Mouse (Mus musculus): Measurements from ENCODE around the gene Gripap1. TPM values are rescaled to one million over a fixed set of nuclear protein-coding genes. Genes with fewer than 3 reads are reported as not detected.
"Not testable (repeated sequence)": the region's sequence is repeated elsewhere in the genome, so short reads cannot be mapped to it uniquely, and the experiment has no call there.

The Gripap1 gene
- 56.2 and 57.2 TPM in 2 replicates for polyA plus RNA-seq (2014; fragmentation: Nextera tagmentation; extraction: Ambion mirVana)

DNA sequence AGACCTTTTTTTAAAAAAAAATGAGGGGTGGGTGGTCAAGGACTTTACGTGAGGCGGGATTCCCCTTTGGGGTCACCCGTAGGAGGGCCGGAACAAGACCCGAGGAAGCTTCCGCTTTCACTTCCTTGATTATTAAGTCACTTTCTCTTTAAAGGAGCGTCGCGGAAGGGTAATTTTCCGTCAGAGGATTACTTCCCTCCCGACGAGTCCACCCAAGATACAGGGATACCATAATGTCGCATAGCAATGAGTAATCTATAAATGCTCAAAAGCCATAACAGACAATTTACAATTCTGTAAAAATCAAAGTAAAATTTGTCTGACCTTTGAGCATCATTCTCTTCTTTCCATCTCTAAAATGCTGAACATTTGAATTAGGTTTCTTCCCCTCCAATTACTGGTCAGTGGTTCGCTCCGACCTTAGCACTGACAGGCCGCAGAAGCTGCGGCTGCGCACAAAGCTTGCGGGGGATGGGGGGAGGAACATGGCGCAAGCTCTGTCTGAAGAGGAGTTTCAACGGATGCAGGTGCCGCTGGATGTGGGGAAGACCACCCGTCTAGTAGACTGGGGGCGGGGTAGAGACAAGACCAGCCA lies at the start of gene Gripap1:
Gene Gripap1, plus strand, starts transcription at position 224 of the 595 bp plus-strand sequence.
- no peaks in the 10 kb centered on the region for H3K36me3 ChIP-seq (ENCODE audit: control insufficient read depth, insufficient read depth, low read length)
- WGBS, result 15% methylated on average over 24 of the region's 24 CpGs
- DNase-seq (ENCODE audit: low spot score) (peak; percentile 79), ATAC-seq (replicated peaks; ENCODE audit: low FRiP score) (peak; percentile 87)
- H3K9me3 ChIP-seq (ENCODE audit: control insufficient read depth, low read length), result no peaks in the 10 kb centered on the region
- H3K27me3 ChIP-seq (ENCODE audit: control insufficient read depth, insufficient read depth, low read length), result no peaks in the 10 kb centered on the region
- 0 out of 2 replicates have a peak within 1 kb of the TSS, but pooled peaks have one; percentile 18 for H3K27ac ChIP-seq (ENCODE audit: low read depth, low read length)
- peak within 1 kb of the TSS; percentile 54 for H3K9ac ChIP-seq (ENCODE audit: low read length)
- H3K4me2 ChIP-seq (ENCODE audit: low read depth, low read length, severe bottlenecking), result peak within 1 kb of the TSS; percentile 59
- no peaks in the 10 kb centered on the region; the same call in 1 of the 2 replicates for H3K4me1 ChIP-seq (replicated peaks; ENCODE audit: control insufficient read depth, insufficient read depth, low read length)
- peak within 1 kb of the TSS; percentile 50 for H3K4me3 ChIP-seq (ENCODE audit: low read depth, low read length)

DNA sequence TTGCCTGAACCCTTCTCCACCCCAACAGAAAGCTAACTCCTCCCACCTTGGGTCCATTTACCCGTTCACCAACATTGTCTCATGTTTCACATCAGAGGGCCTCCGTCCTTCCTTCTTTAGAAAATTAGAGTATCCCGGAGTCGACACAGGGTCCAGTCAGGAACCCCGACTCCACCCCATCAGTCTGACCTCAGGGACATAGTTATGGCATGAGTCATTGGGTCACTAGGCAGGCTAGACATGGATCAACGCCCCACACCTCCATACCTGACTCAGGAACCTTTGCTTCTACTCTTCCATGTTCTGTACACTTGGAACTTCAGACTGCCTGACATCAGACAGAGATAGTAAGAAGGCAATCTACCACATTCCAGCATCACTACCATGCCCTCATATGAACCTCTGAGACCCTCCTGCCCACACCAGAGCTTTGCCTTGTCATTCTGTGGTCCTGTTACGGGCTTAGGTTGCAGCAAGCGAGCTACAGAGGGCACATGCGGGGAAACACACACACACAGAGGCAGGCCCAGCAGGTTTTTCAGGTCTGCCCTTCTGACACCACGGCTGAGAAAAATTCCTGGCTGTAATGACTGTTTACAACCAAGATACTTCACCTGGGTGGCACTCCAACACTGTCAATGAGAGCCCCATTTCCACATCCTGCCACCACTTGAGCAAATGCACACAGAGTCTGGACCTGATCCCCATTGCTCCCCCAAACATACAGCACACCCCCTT lies 49.3 kb upstream of the Gripap1 start:
- Histone ChIP-seq H3K27ac (ENCODE audit: low read depth, low read length) (no peak overlapping the region), H3K9ac (ENCODE audit: low read length) (no peak overlapping the region), H3K4me1 (replicated peaks; ENCODE audit: control insufficient read depth, insufficient read depth, low read length) (no peaks in the 10 kb centered on the region), H3K4me3 (ENCODE audit: low read depth, low read length) (no peak overlapping the region), H3K36me3 (ENCODE audit: control insufficient read depth, insufficient read depth, low read length) (no peaks in the 10 kb centered on the region), H3K9me3 (ENCODE audit: control insufficient read depth, low read length) (no peaks in the 10 kb centered on the region), H3K27me3 (ENCODE audit: control insufficient read depth, insufficient read depth, low read length) (no peaks in the 10 kb centered on the region), H3K4me2 (ENCODE audit: low read depth, low read length, severe bottlenecking) (no peak overlapping the region)
- WGBS, result 78% methylated on average over 10 of the region's 10 CpGs
- DNase-seq (ENCODE audit: low spot score) (no peak), ATAC-seq (replicated peaks; ENCODE audit: low FRiP score) (no peak)

DNA sequence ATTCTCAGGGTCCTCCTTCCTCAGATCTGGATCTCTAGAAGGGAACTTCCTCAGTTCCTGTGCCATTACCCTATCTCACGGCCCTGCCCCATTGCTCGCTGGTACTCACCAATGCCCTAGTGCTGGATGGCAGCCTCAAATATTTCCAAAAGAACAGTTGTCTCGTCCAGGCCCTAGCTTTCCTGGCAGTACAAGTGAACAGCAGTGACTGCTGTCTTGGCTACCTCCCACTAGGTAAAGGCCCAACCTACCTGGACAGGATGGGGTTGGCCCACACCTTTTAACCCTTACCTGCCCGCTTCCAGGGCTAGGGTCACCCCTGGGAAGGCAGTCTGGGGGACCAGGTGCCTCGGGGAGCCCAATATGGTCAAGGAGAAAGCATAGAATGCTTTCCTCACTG lies 48.5 kb upstream of the Gripap1 start:
- H3K9me3 ChIP-seq (ENCODE audit: control insufficient read depth, low read length), result no peaks in the 10 kb centered on the region
- WGBS, result 82% methylated on average over 5 of the region's 5 CpGs
- ATAC-seq (replicated peaks; ENCODE audit: low FRiP score) (no peak), DNase-seq (ENCODE audit: low spot score) (no peak)
- H3K27ac ChIP-seq (ENCODE audit: low read depth, low read length), result no peak overlapping the region
- H3K36me3 ChIP-seq (ENCODE audit: control insufficient read depth, insufficient read depth, low read length), result no peaks in the 10 kb centered on the region
- no peak overlapping the region for H3K4me2 ChIP-seq (ENCODE audit: low read depth, low read length, severe bottlenecking)
- H3K4me1 ChIP-seq (replicated peaks; ENCODE audit: control insufficient read depth, insufficient read depth, low read length), result no peaks in the 10 kb centered on the region
- H3K4me3 ChIP-seq (ENCODE audit: low read depth, low read length), result no peak overlapping the region
- H3K9ac ChIP-seq (ENCODE audit: low read length), result no peak overlapping the region
- H3K27me3 ChIP-seq (ENCODE audit: control insufficient read depth, insufficient read depth, low read length), result no peaks in the 10 kb centered on the region

DNA sequence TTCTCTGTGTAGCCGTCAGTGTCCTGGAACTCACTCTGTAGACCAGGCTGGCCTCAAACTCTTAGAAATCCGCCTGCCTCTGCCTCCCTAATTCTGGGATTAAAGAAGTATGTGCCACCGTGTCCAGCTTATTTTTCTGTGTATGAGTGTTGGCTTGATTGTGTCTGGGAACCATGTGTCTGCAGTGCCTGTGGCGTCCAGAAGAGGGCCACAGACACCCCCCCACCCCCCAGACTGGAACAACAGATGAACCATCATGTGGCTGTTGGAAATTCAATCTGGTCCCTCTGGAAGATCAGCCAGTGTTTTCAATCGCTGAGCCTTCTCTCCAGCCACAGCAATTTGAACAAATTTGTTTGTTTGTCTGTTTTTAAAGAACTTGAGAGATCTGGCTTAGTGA lies 46.1 kb upstream of the Gripap1 start:
- no peak overlapping the region for H3K4me3 ChIP-seq (ENCODE audit: low read depth, low read length)
- WGBS, result 54% methylated on average over 5 of the region's 5 CpGs

DNA sequence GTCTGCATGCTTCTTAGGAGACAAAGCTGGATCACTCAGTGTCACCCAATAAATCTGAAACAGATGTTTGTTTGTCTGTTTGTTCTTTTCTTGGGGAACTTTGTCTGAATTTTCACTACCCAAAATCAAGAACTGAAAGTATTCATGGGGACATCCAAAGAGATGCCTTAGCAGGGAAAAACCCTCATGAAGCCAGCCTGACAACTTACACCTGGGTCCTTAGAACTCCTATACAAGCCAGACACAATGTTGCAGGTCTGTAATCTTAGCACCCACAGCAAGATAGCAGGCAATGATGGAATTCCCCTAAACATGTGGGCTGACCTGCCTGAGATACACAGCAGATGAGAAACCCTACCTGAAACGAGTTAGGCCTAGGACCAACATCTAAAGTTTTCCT lies 44.6 kb upstream of the Gripap1 start:
- no peak for ATAC-seq (replicated peaks; ENCODE audit: low FRiP score)
- Histone ChIP-seq H3K27ac (ENCODE audit: low read depth, low read length) (no peak overlapping the region), H3K4me2 (ENCODE audit: low read depth, low read length, severe bottlenecking) (no peak overlapping the region), H3K9me3 (ENCODE audit: control insufficient read depth, low read length) (no peaks in the 10 kb centered on the region), H3K4me1 (replicated peaks; ENCODE audit: control insufficient read depth, insufficient read depth, low read length) (no peaks in the 10 kb centered on the region), H3K4me3 (ENCODE audit: low read depth, low read length) (no peak overlapping the region), H3K36me3 (ENCODE audit: control insufficient read depth, insufficient read depth, low read length) (no peaks in the 10 kb centered on the region), H3K27me3 (ENCODE audit: control insufficient read depth, insufficient read depth, low read length) (no peaks in the 10 kb centered on the region), H3K9ac (ENCODE audit: low read length) (no peak overlapping the region)
- no peak for DNase-seq (ENCODE audit: low spot score)
- 100% methylated on average over 1 of the region's 1 CpGs for WGBS

More for the DNA sequence above, 46.1 kb upstream of the Gripap1 start:
- Histone ChIP-seq H3K27me3 (ENCODE audit: control insufficient read depth, insufficient read depth, low read length) (no peaks in the 10 kb centered on the region), H3K9me3 (ENCODE audit: control insufficient read depth, low read length) (no peaks in the 10 kb centered on the region), H3K9ac (ENCODE audit: low read length) (no peak overlapping the region), H3K27ac (ENCODE audit: low read depth, low read length) (no peak overlapping the region), H3K36me3 (ENCODE audit: control insufficient read depth, insufficient read depth, low read length) (no peaks in the 10 kb centered on the region), H3K4me2 (ENCODE audit: low read depth, low read length, severe bottlenecking) (no peak overlapping the region), H3K4me1 (replicated peaks; ENCODE audit: control insufficient read depth, insufficient read depth, low read length) (no peaks in the 10 kb centered on the region)
- ATAC-seq (replicated peaks; ENCODE audit: low FRiP score) (no peak), DNase-seq (ENCODE audit: low spot score) (no peak)

DNA sequence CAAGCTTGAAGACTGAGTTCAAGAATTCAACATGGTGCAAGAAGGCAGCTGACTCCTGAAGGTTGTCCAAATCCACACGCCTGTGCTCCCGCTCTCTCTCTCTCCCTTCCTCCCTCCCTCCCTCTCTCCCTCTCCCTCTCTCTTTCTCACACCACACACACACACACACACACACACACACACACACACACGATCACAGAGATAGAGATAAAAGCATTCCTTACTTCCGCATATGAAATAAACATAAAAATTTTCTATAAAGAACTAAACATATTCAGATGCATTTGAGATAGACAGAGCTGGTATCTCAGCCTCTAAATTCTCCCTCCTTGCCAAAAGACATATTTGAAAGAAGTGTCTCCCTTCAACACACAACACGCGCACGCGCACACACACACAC lies 44.1 kb upstream of the Gripap1 start:
- Histone ChIP-seq H3K4me3 (ENCODE audit: low read depth, low read length) (no peak overlapping the region), H3K27me3 (ENCODE audit: control insufficient read depth, insufficient read depth, low read length) (no peaks in the 10 kb centered on the region), H3K36me3 (ENCODE audit: control insufficient read depth, insufficient read depth, low read length) (no peaks in the 10 kb centered on the region), H3K4me2 (ENCODE audit: low read depth, low read length, severe bottlenecking) (no peak overlapping the region), H3K9ac (ENCODE audit: low read length) (no peak overlapping the region), H3K27ac (ENCODE audit: low read depth, low read length) (no peak overlapping the region), H3K9me3 (ENCODE audit: control insufficient read depth, low read length) (no peaks in the 10 kb centered on the region), H3K4me1 (replicated peaks; ENCODE audit: control insufficient read depth, insufficient read depth, low read length) (no peaks in the 10 kb centered on the region)
- no peak for DNase-seq (ENCODE audit: low spot score)
- WGBS, result 90% methylated on average over 8 of the region's 8 CpGs
- no peak for ATAC-seq (replicated peaks; ENCODE audit: low FRiP score)

DNA sequence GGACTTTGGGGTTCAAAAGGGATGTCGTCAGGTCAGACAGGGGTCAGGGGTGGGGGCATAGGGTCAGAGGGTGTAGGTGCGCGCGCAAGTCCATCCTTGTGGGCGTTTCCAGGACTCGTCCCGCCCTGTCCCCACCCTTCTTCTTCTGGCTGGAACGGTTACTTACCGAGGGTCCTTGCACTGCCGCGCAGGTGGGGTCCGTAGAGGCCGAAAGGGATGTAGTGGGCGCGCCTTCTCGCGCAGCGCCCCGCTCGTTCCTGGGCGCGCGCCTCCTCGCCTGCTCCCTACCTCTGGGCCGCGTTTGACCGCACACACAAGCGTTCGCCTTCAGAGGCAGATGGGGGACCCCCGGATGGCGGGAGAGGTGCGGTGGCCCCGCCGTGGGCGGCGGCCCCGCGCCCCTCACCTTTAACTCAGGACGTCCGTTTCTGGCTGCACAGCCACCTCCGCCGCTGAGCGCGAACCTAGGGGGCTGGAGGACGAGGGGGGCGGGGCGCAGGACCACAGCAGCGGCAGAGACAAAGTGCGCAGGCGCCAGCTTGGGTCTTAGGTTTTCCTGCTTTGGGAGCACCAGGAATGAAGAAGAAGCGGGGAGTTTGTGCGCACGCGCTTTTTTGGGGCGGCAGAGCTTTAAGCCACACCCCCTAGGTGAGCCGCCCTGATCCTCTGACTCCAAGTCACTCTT lies 39.0 kb upstream of the Gripap1 start, which contains the start of gene Ccdc120:
Gene Ccdc120, minus strand, starts transcription at position 474 of the 685 bp plus-strand sequence.
- ATAC-seq (replicated peaks; ENCODE audit: low FRiP score), result peak; percentile 85
- H3K27ac ChIP-seq (ENCODE audit: low read depth, low read length), result no peak within 1 kb of the TSS
- WGBS, result 10% methylated on average over 41 of the region's 56 CpGs

DNA sequence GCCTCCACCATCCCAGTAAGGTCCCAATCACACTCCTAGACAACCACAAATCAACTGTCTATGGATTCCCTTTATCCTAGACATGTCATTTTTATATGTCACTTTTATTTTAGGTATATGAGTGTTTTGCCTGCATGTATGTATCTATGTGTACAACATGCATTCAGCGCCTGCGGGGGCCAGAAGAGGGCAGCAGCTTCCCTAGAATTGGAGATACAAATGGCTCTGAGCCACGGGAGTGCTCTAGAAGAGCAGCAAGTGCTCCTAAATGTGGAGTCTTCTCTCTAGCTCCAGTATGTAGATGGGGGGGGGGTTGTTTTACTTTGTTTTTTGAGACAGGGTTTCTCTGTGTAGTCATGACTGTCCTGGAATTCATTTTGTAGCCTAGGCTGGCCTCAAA lies 35.9 kb upstream of the Gripap1 start:
- 19% methylated on average over 3 of the region's 3 CpGs for WGBS
- not testable (repeated sequence) for H3K27me3 ChIP-seq (ENCODE audit: control insufficient read depth, insufficient read depth, low read length); H3K27ac ChIP-seq (ENCODE audit: low read depth, low read length); H3K4me3 ChIP-seq (ENCODE audit: low read depth, low read length); ATAC-seq (replicated peaks; ENCODE audit: low FRiP score); H3K4me2 ChIP-seq (ENCODE audit: low read depth, low read length, severe bottlenecking); H3K9ac ChIP-seq (ENCODE audit: low read length); H3K36me3 ChIP-seq (ENCODE audit: control insufficient read depth, insufficient read depth, low read length); DNase-seq (ENCODE audit: low spot score); H3K9me3 ChIP-seq (ENCODE audit: control insufficient read depth, low read length); H3K4me1 ChIP-seq (replicated peaks; ENCODE audit: control insufficient read depth, insufficient read depth, low read length)

More for the DNA sequence above, 39.0 kb upstream of the Gripap1 start, which contains the start of gene Ccdc120:
- peak; percentile 88 for DNase-seq (ENCODE audit: low spot score)
- peak within 1 kb of the TSS; percentile 72 for H3K9ac ChIP-seq (ENCODE audit: low read length)
- H3K27me3 ChIP-seq (ENCODE audit: control insufficient read depth, insufficient read depth, low read length), result no peaks in the 10 kb centered on the region
- peak within 1 kb of the TSS; percentile 53 for H3K4me2 ChIP-seq (ENCODE audit: low read depth, low read length, severe bottlenecking)
- no peaks in the 10 kb centered on the region for H3K9me3 ChIP-seq (ENCODE audit: control insufficient read depth, low read length)
- H3K4me1 ChIP-seq (replicated peaks; ENCODE audit: control insufficient read depth, insufficient read depth, low read length), result no peaks in the 10 kb centered on the region
- no peaks in the 10 kb centered on the region for H3K36me3 ChIP-seq (ENCODE audit: control insufficient read depth, insufficient read depth, low read length)
- H3K4me3 ChIP-seq (ENCODE audit: low read depth, low read length), result peak within 1 kb of the TSS; percentile 55
